Mouse (Mus musculus): ENCODE data around the gene Cntnap2.

Gene Cntnap2

GRCm38 (mm10) chr6:45885486-45885885 is 826.3 kb downstream of the Cntnap2 start:
- no peak for DNase-seq (ENCODE audit: extremely low spot score, low read depth, low spot score)

DNA sequence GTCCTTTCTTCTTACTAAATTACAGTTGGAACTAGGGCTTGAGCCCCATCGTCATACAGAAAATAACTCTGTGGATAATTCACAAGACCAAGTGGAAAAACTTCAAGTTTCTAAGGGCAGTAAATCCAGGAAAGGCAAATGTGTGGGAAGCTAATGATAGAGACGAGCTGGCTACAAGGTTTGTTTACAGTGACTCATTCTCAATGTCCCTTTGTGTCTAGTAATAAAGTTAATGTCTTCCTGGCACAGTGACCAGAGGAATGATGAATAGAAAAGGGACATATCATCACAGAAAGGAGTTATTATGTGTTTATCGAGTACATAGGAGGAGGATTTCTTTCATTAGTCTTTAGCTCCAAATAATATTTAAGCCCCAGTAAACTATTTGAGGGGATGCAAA is 828.7 kb downstream of the Cntnap2 start:
- no peak for DNase-seq (ENCODE audit: extremely low spot score, low read depth, low spot score)

DNA sequence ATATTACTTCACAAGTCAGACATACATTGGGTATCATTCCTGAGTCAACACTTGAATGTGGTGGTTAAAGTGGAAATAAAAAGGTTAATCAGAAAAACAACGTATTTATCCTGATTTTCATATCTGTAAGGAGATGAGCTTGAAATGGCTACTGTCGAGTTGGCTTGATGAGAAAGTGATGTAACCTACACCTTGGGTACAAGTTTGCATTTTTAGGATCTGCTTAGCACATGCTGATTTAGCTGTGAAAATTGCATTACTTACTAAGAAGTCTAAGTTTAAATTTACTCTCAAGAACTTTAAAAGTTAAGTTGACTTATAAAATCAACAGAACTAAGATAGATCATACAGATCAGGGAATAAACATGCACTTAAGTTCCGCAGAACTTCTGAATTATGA is 879.1 kb downstream of the Cntnap2 start:
- DNase-seq (ENCODE audit: extremely low spot score, low read depth, low spot score) = no peak

DNA sequence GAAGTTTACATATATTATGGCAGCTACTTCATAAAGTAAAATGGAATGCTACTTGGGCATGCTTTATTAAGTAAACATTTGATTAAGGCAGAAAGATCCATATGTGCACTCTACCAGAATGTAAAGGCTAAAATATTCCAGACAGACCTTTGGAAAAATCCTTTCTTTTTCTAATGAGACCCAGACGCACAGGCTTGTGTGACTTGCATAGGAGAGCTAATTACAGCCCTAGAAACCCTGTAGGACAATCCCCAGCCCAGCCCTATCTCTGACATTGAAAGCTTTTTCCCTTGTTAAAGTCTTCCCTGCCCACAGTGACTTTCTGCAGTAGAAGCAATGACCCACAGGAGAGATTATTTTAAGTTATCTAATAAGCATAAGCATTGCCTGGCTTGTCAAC is 879.6 kb downstream of the Cntnap2 start:
- no peak for DNase-seq (ENCODE audit: extremely low spot score, low read depth, low spot score)

DNA sequence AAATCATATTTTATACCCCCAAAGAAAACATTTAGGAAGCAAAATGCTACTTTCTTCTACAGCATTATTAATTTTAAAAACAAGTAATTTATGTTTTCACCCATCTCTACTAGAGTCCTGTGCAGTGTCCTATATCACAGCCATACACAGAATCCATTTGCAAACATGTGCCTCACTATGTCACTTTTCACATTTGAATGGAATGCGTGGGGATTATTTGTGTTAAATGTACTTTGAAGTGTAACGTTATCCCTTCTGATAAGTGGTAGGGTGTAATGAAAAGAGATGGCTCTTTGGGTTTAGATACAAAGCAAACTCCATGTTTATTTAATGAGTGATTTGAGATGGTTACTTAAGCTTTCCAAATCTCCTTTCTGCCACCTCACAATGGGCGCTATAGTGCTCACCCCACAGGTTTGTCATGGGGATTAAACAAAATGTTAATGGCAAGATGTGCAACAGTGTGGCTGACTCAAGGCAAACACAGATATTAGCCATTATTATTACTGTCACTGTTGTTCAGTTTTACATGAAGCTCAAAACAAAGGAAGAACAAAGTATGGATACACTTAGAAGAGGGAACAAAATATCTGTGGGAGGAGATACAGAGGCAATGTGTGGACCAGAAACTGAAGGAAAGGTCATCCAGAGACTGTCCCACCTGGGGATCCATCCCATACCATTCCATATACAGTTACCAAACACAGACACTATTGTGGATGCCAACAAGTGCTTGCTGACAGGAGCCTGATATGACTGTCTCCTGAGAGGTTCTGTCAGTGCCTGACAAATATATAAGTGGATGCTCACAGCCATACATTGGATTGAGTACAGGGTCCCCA is 886.2 kb downstream of the Cntnap2 start:
- DNase-seq (ENCODE audit: extremely low spot score, low read depth, low spot score) = no peak

DNA sequence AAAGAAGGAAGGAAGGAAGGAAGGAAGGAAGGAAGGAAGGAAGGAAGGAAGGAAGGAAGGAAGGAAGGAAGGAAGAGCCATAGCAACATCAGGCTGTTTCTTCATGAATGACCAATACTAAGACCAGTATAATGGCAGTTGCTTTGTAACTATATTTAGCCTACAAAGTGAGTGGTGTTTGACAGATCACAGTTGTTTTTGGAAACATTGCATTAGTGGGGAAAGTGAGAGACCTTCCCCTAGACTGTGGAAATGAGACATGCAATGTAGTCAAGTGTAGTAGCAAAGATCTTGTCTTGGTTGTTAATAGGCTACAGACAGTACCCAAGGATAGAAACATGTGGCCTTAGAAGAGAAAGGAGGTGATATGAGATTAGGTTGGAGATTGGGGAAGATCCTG is 895.6 kb downstream of the Cntnap2 start:
- no peak for DNase-seq (ENCODE audit: extremely low spot score, low read depth, low spot score)

GRCm38 (mm10) chr6:45964494-45964893 is 905.3 kb downstream of the Cntnap2 start:
- DNase-seq (ENCODE audit: extremely low spot score, low read depth, low spot score) = no peak

DNA sequence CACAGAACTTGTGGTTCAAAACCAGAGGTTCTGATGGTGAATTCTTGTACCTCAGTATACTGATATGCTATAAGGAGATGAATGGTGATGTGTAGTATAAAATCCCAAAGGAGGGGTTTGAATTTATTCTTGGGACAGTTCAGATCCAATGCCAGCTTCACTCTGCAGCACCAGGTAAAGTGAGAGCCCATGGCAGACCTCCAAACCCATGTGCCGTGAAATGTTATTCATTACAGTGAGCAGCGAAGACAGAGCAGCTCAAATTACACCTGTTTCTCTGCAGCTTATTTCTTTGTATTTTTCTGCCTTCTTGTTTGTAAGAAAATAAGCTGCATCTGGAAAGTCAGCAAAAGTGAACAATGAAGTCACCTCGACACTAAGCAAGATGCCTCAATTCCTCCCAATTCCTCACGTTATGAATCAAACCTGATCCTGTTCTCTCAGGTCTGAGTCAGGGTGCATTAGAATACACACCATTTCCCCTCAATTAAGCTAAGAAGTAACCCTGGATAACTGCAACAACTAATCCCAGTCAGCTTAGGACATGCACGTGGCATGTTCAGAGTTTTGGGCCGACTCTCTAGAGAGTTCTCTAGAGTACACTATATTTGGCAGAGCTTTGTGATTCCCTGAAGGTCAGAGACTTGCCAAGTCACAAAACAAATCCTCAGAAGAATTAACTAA is 915.5 kb downstream of the Cntnap2 start:
- no peak for DNase-seq (ENCODE audit: extremely low spot score, low read depth, low spot score)

- DNase-seq (ENCODE audit: extremely low spot score, low read depth, low spot score) = no peak
Observed at GRCm38 (mm10) chr6:45979171-45979570, 920.0 kb downstream of the Cntnap2 start.

- no peak for DNase-seq (ENCODE audit: extremely low spot score, low read depth, low spot score)
Observed at GRCm38 (mm10) chr6:45988051-45988450, 928.9 kb downstream of the Cntnap2 start.

DNA sequence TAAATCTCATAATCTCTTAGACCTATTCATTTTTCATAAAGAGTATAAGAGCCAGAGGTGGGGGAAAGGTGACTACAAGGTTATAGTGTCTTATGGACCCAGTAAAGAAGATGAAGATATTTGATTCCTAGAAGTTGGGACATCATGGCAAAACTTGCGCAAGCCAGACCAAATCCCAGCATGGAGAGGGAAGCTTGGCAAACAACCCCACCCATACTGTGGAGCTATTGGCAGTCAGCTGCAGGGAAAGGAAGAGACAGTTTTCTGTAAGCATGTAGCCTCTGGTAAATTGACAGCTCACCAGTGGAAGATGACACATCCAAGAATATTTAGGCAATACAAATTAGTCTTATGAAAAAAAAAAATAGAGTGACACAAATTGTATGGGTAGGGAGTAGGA is 931.9 kb downstream of the Cntnap2 start:
- no peak for DNase-seq (ENCODE audit: extremely low spot score, low read depth, low spot score)

GRCm38 (mm10) chr6:46022515-46023143 is 963.5 kb downstream of the Cntnap2 start:
- DNase-seq (ENCODE audit: extremely low spot score, low read depth, low spot score) = no peak

GRCm38 (mm10) chr6:46031821-46032594 is 972.9 kb downstream of the Cntnap2 start:
- no peak for DNase-seq (ENCODE audit: extremely low spot score, low read depth, low spot score)

- DNase-seq (ENCODE audit: extremely low spot score, low read depth, low spot score) = no peak
Observed at GRCm38 (mm10) chr6:46033108-46033507, 974.0 kb downstream of the Cntnap2 start.

DNA sequence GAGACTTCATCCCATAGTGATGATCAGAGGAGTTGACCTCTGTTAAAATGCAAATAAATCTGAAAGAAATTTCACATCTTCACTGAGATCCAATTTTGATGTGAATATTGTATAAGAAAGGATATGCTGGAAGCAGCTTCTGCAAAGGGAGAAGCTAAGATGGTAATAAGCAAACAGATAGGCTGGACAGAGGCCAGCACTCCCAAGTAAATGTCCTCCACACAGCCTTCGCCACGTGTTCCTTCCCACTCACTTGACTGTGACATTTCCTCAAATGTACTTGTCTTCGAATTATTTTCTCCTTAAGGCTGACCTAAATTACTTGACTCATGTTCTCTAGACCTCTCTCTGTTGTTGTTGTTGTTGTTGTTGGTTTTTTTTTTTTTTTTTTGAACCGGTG is 981.5 kb downstream of the Cntnap2 start:
- DNase-seq (ENCODE audit: extremely low spot score, low read depth, low spot score) = no peak

- DNase-seq (ENCODE audit: extremely low spot score, low read depth, low spot score) = no peak
Observed at GRCm38 (mm10) chr6:46080236-46080635, 1021.1 kb downstream of the Cntnap2 start.

- no peak for DNase-seq (ENCODE audit: extremely low spot score, low read depth, low spot score)
Observed at GRCm38 (mm10) chr6:46081432-46081831, 1022.3 kb downstream of the Cntnap2 start.

DNA sequence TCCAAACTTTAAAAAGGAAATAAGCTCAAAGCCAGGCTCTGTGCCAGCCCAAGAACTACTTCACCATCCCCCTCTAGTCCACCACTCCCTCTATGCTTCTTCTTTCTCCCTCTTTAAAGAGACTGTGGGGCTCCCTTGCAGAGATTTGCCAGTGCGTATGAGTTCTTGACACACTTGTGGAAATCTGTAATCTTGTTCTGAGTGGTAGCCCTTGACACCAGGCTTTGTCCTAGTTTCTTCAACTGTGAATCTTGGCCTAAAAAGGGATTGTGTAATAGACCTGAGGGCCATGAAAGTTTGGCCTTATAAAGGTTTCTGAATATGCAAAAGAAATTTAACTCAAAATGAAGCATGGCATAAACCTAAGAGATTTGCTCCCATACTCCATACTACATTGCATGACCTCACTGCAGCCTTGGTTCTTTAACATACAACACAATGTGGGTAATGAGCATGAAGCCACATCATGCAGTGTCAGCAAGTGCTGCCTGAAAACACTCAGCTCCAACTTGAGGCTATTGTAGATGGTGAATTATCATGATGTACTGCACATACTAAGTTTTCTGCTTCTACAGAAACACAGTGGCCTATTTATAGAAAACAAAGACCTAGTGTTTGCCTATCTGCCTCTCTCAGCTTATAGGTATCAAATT is 1084.2 kb downstream of the Cntnap2 start:
- DNase-seq (ENCODE audit: extremely low spot score, low read depth, low spot score) = no peak

DNA sequence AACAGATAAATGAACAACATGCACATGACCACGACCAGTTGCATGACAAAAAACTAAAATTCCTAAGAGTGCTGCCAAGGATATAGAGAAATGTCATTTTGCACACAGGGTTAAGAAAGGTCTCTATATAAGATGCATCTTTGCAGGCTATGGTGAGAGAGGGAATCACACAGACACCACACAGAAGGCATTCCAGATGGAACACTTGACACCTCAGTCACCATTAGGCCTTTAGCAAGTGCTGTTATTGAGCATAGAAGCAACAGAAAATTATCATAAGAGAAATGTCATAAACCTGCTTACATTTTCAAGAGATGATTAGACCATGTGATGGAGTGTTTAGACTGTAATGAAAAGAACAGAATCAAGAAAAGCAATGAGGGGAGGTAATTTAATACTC is 1107.7 kb downstream of the Cntnap2 start:
- no peak for DNase-seq (ENCODE audit: extremely low spot score, low read depth, low spot score)

- DNase-seq (ENCODE audit: extremely low spot score, low read depth, low spot score) = no peak
Observed at GRCm38 (mm10) chr6:46197298-46197697, 1138.1 kb downstream of the Cntnap2 start.

DNA sequence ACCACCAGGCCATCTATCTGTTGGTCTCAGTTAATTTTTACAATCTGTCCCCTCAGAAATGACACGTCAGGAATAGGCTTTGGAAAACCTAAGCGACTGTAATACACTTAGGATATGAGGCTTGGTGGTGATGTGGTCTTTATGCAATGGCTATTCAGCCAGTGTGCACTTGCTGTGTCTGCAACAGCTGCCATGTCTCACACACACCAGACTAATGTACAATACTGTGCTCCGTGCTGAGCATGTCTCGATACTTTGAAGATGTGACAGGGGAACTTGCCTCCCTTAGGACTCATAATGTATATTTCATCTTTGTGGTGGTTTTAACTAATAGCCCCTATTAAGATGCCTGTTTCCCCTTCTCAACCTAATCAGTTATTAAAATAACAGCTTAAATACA is 1142.7 kb downstream of the Cntnap2 start:
- no peak for DNase-seq (ENCODE audit: extremely low spot score, low read depth, low spot score)

Data from hindlimb bud, embryonic 11.5 days (tissue).